Mouse (Mus musculus): ENCODE data around the gene Farp1.
"Not testable (repeated sequence)": the region's sequence is repeated elsewhere in the genome, so short reads cannot be mapped to it uniquely, and the experiment has no call there.

Gene Farp1

DNA sequence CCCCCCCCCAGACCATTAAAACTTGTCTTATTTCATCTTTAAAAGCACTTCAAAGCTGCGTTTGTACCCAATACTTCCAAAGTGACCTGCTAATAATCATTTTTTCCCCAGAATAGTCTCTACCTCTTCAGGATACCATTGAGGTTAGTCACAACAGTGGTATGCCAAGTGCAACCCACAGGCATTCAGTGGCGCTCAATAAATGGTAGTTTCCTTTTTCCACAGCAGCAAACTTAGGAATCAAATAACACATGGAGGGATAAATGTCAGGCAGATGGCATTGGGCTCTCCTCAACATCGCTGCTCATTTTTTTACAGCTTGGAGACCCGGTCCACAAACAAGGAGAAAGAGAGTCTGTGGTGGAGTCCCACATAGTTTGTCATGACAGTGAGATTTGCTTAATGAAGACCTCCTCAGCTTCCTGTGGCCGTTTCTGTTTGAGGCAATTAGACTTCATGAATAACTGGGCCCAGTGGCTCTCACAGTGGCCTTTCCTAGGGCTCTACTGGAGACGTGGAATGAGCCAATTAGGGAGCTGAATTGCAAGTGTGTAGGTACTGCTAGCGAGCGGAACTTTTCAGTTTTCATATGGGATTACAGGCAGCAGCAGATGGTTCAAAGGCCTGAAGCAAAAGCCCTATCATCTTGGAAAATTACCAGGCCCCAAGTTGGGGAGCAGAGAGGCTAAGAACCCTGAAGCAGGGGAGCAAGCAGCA is 148.6 kb downstream of the Farp1 start:
- DNase-seq (ENCODE audit: low spot score): no peak

DNA sequence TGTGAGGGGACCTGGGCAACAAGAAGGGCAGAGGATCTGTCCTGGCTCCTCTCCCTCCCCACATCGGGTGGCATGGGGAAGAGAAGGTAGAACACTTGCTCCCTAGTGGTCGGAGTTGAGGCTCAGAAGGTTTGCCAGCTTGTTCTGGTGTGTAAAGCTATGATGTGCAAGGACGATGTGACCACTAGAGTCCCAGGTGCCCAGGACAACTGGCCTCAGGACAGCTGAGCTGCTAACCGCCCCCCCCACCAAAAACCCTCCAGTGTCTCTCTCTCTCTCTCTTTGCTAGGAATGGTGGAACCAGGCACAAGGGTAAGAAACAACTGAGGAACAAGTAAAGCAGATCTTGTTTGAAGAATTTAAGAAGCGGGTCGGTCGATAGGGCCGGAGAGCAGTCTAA is 149.4 kb downstream of the Farp1 start:
- no peak for DNase-seq (ENCODE audit: low spot score)

DNA sequence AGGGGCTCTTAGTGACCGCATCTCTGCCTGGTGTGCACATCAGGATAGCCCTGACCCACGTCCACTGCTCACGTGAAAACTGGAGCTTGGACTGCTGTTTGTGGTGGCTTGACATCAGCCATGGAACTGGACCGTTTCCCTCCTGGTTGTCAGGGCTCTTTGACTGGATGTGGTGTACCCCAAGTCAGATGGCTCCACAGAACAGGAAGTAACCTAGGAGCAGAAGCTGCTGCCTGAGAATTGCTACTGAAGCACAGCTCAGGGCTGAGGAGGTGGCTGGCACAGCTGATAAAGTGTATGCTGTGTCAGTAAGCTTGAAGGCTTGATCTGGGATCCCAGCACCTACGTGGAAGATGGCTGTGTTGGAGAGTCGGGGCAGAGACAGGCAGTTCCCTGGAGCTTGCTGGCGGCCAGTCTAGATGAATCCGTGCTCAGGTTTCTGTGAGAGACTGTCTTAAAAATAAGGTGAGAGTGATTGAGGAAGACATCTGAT is 151.4 kb downstream of the Farp1 start:
- no peak for DNase-seq (ENCODE audit: low spot score)

DNA sequence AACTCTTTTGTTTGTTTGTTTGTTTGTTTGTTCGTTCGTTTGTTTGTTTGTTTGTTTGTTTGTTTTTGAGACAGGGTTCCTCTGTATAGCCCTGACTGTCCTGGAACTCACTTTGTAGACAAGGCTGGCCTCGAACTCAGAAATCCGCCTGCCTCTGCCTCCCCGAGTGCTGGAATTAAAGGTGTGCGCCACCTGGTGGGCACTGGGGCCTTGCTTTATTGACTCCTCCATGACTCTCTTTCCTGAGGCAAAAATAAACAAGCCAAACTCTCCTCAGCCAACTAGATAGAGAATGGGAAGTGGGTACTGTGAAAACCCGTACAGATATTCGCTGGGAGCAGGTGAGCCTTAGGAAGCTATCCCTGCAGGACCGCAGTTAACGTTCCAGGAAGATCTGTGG is 154.8 kb downstream of the Farp1 start:
- not testable (repeated sequence) for DNase-seq (ENCODE audit: low spot score)

DNA sequence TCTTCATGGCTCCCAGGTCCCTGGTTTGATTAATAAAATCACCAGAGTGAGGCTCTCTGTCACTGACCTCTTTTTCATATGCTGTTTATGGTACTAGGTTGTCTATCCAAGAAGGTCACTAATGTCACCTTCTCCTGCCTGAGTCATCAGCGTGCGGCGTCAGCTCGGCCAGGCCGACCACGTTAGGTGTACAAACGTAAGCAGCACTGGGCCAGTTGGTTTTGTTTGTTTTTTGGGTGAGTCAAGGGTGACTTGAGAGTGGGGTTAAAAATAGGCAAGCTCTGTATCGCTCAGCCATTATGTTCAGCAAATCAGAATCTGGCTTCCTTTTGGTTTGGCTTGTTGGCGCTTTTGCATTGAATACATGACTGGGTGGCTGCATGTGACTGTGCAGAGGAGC is 155.4 kb downstream of the Farp1 start:
- no peak for DNase-seq (ENCODE audit: low spot score)

DNA sequence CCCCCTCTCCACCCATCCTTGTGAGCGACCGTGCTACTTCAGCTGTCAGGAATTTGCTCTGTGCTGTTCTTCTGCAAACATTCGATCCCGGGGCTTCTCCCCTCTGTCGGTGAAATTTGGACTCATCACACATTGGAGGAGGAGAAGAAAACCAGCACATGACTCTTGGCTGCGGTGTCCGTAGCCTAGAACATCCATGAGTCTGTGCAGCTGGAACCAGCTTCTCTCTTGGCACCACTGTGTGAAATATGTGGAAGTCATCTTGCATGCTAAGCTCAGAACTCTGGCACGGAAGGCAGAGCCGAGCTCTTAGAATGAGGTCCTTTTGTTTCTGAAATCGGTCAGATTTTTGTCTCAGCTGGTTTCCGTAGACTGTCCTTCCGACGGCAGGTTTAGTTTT is 156.7 kb downstream of the Farp1 start:
- no peak for DNase-seq (ENCODE audit: low spot score)

DNA sequence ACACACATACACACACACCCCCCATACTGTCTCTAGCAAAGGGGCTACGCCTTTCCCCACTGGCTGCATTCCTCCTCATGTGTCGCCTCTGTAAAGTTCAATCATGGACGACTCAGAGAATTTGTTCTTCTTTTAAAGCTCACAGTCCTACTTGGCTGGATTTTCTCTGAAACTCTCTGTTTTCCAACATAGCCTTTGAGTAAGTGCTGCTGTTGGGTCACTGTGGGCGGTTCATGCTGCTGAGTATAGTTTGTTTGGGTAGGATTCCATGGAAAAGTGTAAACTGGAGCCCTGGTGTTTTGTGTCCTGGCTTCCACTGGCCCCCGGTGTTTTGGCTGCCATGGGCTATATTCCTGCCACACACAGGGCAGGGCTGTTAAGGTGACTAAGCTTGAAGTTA is 157.4 kb downstream of the Farp1 start:
- no peak for DNase-seq (ENCODE audit: low spot score)

DNA sequence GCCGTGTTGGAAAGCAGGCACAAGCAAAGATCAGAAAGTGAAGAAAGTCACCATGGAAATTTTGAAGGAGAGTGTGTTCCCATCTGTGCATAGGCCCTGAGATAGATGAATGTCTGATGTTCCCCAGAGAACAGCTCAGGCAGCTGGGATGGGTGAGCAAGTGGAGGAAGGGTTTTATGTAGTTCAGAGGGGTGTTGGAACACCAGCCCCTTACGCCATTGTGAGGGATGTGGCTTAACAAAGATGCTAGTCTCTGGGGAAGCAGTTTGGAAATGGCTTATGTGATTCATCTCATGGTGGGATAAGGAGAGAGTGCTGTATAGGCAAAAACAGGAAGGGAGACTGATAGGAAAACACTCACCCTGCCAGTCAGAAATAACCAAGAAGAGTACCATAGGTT is 159.0 kb downstream of the Farp1 start:
- no peak for DNase-seq (ENCODE audit: low spot score)

DNA sequence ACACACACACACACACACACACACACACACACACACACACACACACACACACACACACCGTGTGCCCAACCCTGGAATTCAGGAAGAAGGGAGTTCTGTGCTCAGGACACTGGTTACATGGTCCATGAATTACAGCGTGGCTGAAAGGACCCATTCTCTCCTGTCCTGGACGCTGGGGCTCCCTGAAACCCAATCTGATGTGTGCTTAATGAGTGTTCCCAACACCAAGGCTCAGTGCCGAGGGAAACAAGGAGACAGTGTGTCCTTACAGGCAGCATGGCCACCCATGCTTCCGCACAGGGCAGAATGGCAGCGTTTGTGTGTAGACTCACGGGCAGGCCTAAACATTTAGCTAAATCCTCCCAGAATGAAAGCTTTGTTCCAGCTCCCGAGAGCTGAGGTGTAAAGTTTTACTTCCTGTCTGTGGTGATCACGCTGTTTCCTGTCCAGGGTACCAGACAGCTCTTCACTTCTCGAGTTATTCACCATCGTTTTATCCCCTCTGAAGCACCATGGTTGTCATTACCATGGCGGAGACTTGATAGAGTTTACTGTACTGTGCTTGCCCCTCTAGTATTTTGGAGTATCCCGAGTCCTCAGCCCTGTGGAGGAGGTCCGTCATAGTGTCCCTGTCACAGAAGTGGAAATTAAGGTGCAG is 164.0 kb downstream of the Farp1 start:
- DNase-seq (ENCODE audit: low spot score): peak; percentile 60

DNA sequence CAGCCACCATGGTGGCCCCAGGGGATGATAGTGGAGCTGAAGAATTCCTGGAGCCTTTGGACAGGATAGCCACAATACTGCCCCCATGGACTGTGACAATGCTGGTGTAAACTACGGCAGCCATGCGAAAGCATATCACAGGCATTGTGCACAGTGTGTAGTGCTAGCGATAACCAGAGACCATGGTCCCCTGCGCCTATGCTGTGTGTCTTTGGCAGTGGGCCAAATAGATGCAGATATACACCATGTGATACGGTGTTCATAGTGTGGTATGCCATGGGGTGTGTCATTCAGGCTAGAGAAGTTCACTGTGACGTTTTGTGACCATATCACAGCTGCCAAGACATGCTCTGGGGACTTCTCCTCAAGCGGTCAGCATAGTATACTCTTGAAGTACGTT is 164.8 kb downstream of the Farp1 start:
- DNase-seq (ENCODE audit: low spot score): no peak

DNA sequence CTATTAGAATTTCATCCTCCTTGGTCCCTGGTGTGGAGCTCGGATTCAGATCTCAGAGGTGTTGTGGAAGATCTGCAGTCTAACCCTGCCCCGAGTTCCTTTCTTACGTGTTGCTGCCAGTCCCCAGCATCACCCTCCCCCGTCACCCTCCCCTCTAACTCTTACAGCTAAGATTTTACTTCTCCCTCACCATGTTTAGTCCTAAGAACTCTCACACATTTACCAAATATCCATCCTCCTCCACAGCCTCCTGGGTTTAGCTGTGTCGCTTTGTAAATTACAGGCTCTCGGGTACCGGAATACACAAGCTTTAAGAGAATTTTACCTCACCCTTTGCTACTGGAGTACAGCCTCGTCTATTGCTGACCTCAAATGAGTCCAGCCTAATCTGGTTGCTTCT is 165.4 kb downstream of the Farp1 start:
- no peak for DNase-seq (ENCODE audit: low spot score)

DNA sequence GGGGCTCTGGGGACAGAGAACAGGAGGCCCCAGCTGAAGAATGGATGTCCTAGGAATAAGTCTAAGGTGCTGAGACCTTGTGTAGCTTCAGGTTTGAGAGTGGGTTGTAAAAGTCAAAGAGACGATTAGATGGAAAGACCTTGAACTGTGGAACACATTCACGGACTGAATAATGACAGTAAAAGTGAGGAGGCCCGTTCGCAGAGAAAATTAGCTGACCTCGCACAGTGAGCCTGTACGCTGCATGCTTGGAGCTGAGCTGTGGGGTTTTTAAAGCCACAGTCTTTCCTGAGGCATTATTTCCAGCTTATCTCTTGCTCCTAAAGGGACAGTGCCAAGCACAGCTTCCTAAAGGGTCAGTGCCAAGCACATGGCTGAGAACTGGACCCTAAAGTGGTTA is 166.2 kb downstream of the Farp1 start:
- no peak for DNase-seq (ENCODE audit: low spot score)

DNA sequence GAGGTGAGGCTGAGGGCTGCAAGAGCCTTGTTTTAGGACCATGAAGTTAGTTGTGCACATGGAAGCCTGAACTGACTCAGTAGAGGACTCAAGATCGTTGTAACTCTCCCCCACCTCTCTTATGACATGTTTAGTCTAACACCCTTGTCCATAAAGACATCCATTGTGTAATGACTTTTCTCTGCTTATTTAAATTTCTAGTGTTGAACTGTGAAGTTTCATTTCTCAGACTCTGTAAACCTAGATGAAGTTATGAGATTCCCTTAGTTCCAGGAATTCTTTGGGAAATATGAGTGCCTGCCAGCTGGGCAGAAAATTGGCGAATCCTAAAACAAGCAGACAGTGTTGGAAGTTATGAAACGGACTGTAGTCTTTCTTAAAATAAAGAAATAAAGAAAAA is 170.5 kb downstream of the Farp1 start:
- DNase-seq (ENCODE audit: low spot score): no peak

DNA sequence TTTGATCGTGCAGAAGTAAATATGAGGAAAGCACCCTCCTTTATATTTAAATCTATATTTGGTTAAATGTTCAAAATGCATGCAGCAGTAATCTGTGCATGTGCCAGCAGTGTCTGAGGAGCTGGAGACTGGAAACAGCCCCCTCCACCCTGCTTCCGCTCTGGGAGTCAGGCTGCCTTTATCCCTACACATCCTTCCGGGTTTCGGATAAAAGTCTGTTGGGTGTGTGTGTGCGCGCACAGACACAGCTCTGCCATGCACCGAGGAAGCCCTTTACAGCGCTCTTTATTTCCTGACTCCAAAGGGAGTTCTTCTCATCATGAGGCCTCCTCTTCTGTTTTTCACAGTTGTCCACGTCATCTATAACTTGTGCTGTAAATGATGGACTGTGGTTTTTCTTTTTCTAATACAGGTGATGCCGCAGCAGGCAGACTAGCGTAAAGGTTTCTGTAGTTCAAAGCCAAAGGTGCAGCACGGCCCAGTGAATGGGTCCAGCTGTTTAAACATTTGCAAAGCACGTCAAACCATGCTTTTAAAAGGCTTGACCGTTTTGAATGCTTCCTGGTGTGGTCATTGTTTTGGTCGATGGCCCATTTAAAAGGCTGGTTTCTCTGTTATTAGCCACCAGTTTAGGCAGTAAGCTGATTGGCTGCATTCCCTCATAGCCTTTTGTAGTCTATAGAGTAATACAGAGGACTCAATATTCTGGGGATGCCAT is 172.6 kb downstream of the Farp1 start:
- DNase-seq (ENCODE audit: low spot score): no peak

DNA sequence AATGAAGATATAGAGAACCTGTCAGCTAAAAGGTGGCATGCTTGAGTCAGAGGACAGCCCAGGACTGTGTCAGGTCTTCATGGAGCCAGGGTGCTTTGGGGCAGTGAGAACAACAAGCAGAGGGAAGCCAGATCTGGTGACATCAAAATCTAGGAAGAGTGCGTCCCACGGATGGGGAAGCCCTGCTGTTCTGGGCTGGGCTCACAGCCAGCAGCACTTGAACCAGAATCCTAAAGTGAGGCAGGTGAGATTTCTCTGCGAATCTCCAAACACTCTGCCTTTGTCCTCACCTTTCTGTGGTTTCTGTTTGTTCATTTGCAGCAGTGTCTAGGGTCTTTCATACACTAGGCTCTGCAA is 173.1 kb downstream of the Farp1 start:
- no peak for DNase-seq (ENCODE audit: low spot score)

DNA sequence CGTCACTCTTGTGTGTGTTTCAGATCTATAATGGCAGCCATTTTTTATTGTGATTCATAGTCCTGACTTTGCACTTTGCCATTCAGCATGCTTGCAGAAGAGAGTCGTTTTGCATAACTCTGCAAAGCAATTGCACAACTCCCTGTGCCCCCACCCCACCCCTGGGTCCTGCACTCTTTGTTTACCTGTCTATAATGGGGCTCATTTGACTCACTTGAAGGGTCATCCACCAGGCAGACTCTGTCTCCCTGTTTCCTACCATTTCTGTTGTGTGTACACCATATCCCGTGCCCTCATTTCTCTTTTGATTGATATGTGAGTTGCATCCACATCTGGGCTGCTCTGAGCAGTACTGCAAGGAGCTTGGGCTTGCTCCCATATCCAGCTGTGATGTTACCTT is 175.3 kb downstream of the Farp1 start:
- no peak for DNase-seq (ENCODE audit: low spot score)

DNA sequence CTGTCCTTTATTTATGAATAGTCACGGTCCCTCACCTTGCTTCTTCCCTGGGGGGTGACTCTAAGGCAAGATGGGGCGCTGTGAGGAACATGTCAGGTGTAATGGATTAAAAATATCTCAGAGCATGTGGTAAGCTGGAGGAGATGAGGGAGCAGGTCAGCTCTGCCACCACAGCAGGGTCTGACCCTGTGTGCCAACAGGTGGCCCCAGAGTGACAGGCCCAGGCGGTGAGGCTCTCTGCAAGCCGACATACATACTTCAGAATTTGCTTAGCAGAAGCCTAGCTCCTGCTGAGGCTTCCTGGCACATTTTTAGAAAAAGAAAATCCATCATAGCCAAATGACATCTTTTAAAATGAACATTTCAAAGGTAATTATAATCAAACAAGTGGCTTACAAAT is 178.7 kb downstream of the Farp1 start:
- DNase-seq (ENCODE audit: low spot score): no peak

DNA sequence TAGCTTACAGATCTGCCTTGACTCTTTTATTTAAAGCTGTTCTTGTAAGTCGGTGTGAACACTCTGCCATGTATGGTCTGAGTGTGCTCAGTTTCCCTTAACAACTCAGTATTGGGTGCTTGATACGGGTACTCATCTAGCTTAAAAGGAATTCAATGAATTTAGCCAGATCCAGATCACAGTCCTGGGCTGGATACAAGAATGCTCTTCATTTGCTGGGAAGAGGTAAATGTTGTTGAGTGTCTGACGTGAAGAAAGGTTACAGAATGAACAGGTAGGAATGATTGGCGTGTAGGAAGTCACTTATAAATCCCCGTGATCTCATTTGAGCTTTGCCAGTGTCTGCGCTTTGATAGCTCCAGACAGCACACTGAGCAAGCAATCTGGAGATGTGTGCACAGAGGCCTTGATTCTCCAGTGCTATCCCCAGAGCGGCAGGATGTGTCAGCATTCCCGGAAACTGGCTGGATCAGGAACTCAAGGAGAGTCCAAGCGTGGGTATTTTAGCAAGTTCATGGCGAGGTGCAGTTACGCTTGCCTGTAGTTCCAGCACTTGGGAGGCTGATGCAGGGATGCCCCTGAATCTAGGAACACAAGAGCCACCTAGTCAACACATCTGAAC is 179.7 kb downstream of the Farp1 start:
- no peak for DNase-seq (ENCODE audit: low spot score)

DNA sequence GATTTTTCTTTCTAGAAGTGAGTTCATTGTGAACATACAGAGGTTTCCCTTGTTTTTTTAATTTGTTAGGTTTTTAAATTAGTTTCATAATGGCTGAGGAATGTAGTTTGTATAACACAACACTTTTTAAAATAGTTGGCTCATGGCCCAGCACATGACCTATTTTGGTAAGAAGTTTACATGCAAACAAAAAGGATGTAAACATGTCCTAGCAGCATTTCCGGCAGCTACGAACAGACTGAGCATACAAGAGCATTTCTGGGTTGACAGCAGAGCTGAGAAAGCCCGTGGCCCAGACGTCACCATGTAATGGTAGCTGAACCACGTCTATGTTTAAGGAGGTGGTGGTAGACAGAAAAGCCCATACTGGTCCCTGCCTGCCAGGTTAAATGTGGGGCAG is 180.8 kb downstream of the Farp1 start:
- DNase-seq (ENCODE audit: low spot score): no peak

DNA sequence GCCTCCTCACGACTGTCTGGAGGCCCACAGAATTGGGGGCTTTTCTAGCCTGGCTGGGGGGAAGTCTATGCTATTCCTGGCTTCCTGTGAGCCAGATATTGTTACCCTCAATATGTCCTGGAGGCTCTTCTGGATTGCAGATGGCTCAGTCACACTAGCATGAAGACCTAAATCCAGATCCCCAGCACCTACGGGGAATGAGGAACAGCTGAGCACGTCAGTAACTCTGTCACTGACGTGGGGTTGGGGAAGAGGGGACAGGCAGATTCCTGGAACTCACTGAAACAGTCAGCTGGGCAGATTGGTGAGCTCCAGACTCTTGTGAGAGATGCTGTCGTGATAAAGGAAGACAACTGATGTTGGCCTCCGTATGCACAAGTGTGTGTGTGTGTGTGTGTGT is 181.7 kb downstream of the Farp1 start:
- no peak for DNase-seq (ENCODE audit: low spot score)

DNA sequence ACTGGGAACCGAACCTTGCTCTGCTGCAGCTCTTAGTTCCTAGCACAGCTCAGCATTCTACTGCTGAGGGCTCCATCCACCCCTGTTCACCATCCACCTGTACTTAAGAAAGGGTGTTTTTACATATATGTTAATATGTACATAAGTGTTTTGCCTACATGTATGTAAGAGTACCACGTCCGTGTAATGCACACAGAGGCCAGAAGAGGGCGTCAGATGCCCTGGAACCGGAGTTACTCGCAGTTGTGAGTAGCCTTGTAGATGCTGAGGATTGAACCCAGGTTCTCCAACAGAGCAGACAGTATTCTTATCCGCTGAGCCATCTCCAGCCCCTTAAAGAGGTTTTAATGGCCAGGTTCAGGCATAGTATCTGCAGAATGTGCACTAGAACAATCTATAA is 183.6 kb downstream of the Farp1 start:
- DNase-seq (ENCODE audit: low spot score): no peak

DNA sequence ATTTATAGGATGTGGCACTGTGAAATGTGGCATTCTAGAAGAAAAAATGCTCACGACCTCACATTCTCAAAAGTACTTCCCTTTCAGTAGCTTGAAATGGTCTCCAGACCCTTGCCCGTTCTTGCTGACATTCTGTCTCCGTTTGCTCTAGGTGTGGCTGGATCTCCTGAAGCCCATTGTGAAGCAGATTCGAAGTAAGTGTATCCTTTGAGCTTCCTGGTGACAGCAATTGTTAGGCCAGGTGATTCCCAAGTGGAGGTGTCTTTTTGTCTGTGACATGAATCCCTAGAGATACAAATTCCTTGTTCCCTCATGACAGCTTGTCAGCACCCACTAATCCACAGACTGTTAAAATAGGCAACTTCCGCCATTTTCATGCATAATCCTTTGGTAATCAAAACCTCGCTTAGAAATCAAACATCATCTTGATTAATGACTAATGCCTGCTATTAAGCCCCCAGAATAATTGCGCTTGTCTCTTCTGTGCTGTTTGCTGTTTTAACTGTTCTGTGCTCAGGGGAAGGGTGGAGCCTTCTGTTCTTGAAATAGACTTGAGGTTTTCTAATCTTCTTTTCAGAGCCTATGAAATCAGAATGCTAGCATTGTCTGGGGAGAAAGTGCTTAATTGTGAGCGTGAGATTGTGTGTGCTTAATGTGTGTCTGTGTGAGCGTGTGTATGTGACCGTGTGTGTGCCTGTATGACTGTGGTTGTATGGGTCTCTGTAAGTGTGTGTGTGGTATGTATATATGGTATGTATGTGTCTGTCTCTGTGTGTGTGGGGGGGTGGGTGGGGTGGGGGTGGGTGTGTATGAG is 184.4 kb downstream of the Farp1 start:
- no peak for DNase-seq (ENCODE audit: low spot score)
